Mouse (Mus musculus) forebrain, embryonic 14.5 days (tissue): ENCODE measurements around the gene Atpaf2. TPM values are rescaled to one million over a fixed set of nuclear protein-coding genes. Genes with fewer than 3 reads are reported as not detected.

ENCODE experiments used
- ATAC-seq: fragments of 200-750 bp; cut with Nextera tagmentation; 2 replicates; pipeline ENCODE4 v1.8.0; 2017; ENCODE audit warnings: mild to moderate bottlenecking, moderate library complexity
- DNase-seq: peaks from one replicate; pipeline ENCODE4 v3.0.0-alpha.2; 2015; ENCODE audit warnings: low spot score
- H3K27ac ChIP-seq: fragments of 300-500 bp; sonication (generic); 2 replicates; pipeline ENCODE4 v1.5.1; 2014; ENCODE audit warnings: low read depth, mild to moderate bottlenecking, control low read depth, low read length, moderate library complexity
- H3K27me3 ChIP-seq: fragments of 300-500 bp; sonication (generic); replicated peaks from 2 replicates; pipeline ENCODE4 v1.6.1; 2014; ENCODE audit warnings: low read length, control low read depth, mixed read lengths; ENCODE audit not compliant: control insufficient read depth, insufficient read depth
- H3K36me3 ChIP-seq: fragments of 300-500 bp; sonication (generic); 2 replicates; pipeline ENCODE4 v1.6.1; 2014; ENCODE audit warnings: low read length, control low read depth; ENCODE audit not compliant: control insufficient read depth, insufficient read depth
- H3K4me1 ChIP-seq: fragments of 300-500 bp; sonication (generic); 2 replicates; pipeline ENCODE4 v1.6.1; 2014; ENCODE audit warnings: antibody characterized with exemption, low read length, control low read depth; ENCODE audit not compliant: control insufficient read depth, insufficient read depth
- H3K4me2 ChIP-seq: fragments of 300-500 bp; sonication (generic); 2 replicates; pipeline ENCODE4 v1.6.1; 2014; ENCODE audit warnings: mild to moderate bottlenecking, control low read depth, low read length
- H3K4me3 ChIP-seq: fragments of 300-500 bp; sonication (generic); 2 replicates; pipeline ENCODE4 v1.5.1; 2014; ENCODE audit warnings: low read depth, low read length, control low read depth
- H3K9ac ChIP-seq: fragments of 300-500 bp; sonication (generic); 2 replicates; pipeline ENCODE4 v1.6.1; 2014; ENCODE audit warnings: mild to moderate bottlenecking, low read length, control low read depth, moderate library complexity
- H3K9me3 ChIP-seq: fragments of 300-500 bp; sonication (generic); replicated peaks from 2 replicates; pipeline ENCODE4 v1.6.1; 2016; ENCODE audit warnings: low read length, control low read depth, mixed read lengths; ENCODE audit not compliant: control insufficient read depth
- WGBS: fragments of 180-500 bp; shearing (Covaris S2); extraction: QIAGEN DNeasy Blood & Tissue Kit; methylation state at CpG from one replicate; pipeline ENCODE4 v1.1.7; 2014; 5-methylcytosine and 5-hydroxymethylcytosine counted together
- polyA plus RNA-seq: library from polyadenylated mRNA; unstranded; fragments of >200 nt; fragmentation: Nextera tagmentation; extraction: Ambion mirVana; gene quantifications from 2 replicates; pipeline ENCODE4 v1.2.1, GENCODE M21; 2014

Atpaf2 gene
- polyA plus RNA-seq, 1 experiment from 2014 or later = 40.3 TPM

GRCm38 (mm10) chr11:60436618-60437017 lies 18.4 kb upstream of the Atpaf2 start:
- 90% methylated on average over 3 of the region's 3 CpGs for WGBS
- H3K9me3 ChIP-seq = no peaks in the 10 kb centered on the region
- H3K9ac ChIP-seq = no peak overlapping the region
- no peak overlapping the region for H3K4me2 ChIP-seq
- no peaks in the 10 kb centered on the region for H3K4me1 ChIP-seq
- no peak overlapping the region for H3K4me3 ChIP-seq
- no peak overlapping the region for H3K27ac ChIP-seq
- H3K27me3 ChIP-seq = no peaks in the 10 kb centered on the region
- ATAC-seq (no peak), DNase-seq (no peak)
- peaks cover 69% of the 10 kb centered on the region for H3K36me3 ChIP-seq

GRCm38 (mm10) chr11:60435133-60435532 lies 16.9 kb upstream of the Atpaf2 start:
- ATAC-seq = no peak

GRCm38 (mm10) chr11:60433501-60433900 lies 15.2 kb upstream of the Atpaf2 start:
- H3K36me3 ChIP-seq = peaks cover 56% of the 10 kb centered on the region
- H3K9me3 ChIP-seq = no peaks in the 10 kb centered on the region
- no peak overlapping the region for H3K27ac ChIP-seq
- ATAC-seq = no peak
- H3K4me3 ChIP-seq = no peak overlapping the region
- no peak overlapping the region for H3K9ac ChIP-seq
- DNase-seq = no peak
- H3K27me3 ChIP-seq = no peaks in the 10 kb centered on the region
- no peak overlapping the region for H3K4me2 ChIP-seq
- no peaks in the 10 kb centered on the region for H3K4me1 ChIP-seq

More at GRCm38 (mm10) chr11:60435133-60435532, 16.9 kb upstream of the Atpaf2 start:
- Histone ChIP-seq H3K9me3 (no peaks in the 10 kb centered on the region), H3K27me3 (no peaks in the 10 kb centered on the region), H3K36me3 (peaks cover 55% of the 10 kb centered on the region), H3K27ac (no peak overlapping the region), H3K4me3 (no peak overlapping the region), H3K4me1 (no peaks in the 10 kb centered on the region), H3K9ac (no peak overlapping the region), H3K4me2 (no peak overlapping the region)
- 100% methylated on average over 1 of the region's 1 CpGs for WGBS
- DNase-seq = no peak

GRCm38 (mm10) chr11:60427628-60428027 lies 9.4 kb upstream of the Atpaf2 start:
- no peaks in the 10 kb centered on the region for H3K9me3 ChIP-seq
- H3K9ac ChIP-seq = no peak overlapping the region
- ATAC-seq (no peak), DNase-seq (no peak)
- H3K4me2 ChIP-seq = no peak overlapping the region
- peaks cover 40% of the 10 kb centered on the region for H3K36me3 ChIP-seq
- H3K4me1 ChIP-seq = no peaks in the 10 kb centered on the region
- H3K27me3 ChIP-seq = no peaks in the 10 kb centered on the region
- WGBS = 96% methylated on average over 3 of the region's 3 CpGs
- H3K4me3 ChIP-seq = no peak overlapping the region
- H3K27ac ChIP-seq = no peak overlapping the region

- DNase-seq (no peak), ATAC-seq (no peak)
- Histone ChIP-seq H3K27me3 (no peaks in the 10 kb centered on the region), H3K4me3 (no peak overlapping the region), H3K9ac (no peak overlapping the region), H3K4me1 (no peaks in the 10 kb centered on the region), H3K36me3 (peaks cover 32% of the 10 kb centered on the region), H3K4me2 (no peak overlapping the region), H3K27ac (no peak overlapping the region), H3K9me3 (no peaks in the 10 kb centered on the region)
- 81% methylated on average over 1 of the region's 1 CpGs for WGBS
These were observed 8.2 kb upstream of the Atpaf2 start for GRCm38 (mm10) chr11:60426417-60426816.

- no peak overlapping the region for H3K4me3 ChIP-seq
- no peaks in the 10 kb centered on the region for H3K9me3 ChIP-seq
- no peak overlapping the region for H3K9ac ChIP-seq
- H3K36me3 ChIP-seq = peaks cover 24% of the 10 kb centered on the region
- 63% methylated on average over 1 of the region's 1 CpGs for WGBS
- no peak overlapping the region for H3K4me2 ChIP-seq
- no peaks in the 10 kb centered on the region for H3K27me3 ChIP-seq
- peaks cover 10% of the 10 kb centered on the region for H3K4me1 ChIP-seq
- DNase-seq = no peak
- no peak overlapping the region for H3K27ac ChIP-seq
- no peak for ATAC-seq
These were observed 4.7 kb upstream of the Atpaf2 start for GRCm38 (mm10) chr11:60423006-60423405.

GRCm38 (mm10) chr11:60422046-60422668 lies 3.9 kb upstream of the Atpaf2 start:
- DNase-seq (peak; percentile 31), ATAC-seq (no peak)
- H3K4me2 ChIP-seq = no peak overlapping the region
- peaks cover 11% of the 10 kb centered on the region for H3K4me1 ChIP-seq
- 67% methylated on average over 5 of the region's 6 CpGs for WGBS
- H3K36me3 ChIP-seq = peaks cover 17% of the 10 kb centered on the region
- H3K9ac ChIP-seq = no peak overlapping the region
- H3K27me3 ChIP-seq = no peaks in the 10 kb centered on the region
- H3K9me3 ChIP-seq = no peaks in the 10 kb centered on the region
- no peak overlapping the region for H3K27ac ChIP-seq
- H3K4me3 ChIP-seq = no peak overlapping the region

- ATAC-seq = no peak
- Histone ChIP-seq H3K36me3 (no peaks in the 10 kb centered on the region), H3K9me3 (no peaks in the 10 kb centered on the region), H3K9ac (peak overlapping the region; percentile 92), H3K4me3 (peak overlapping the region; percentile 78), H3K27me3 (no peaks in the 10 kb centered on the region), H3K4me2 (peak overlapping the region; percentile 73), H3K27ac (no peak overlapping the region), H3K4me1 (peaks cover 19% of the 10 kb centered on the region)
- no peak for DNase-seq
- 28% methylated on average over 6 of the region's 6 CpGs for WGBS
These were observed 181 bp upstream of the Atpaf2 start for GRCm38 (mm10) chr11:60418473-60418803.

- Histone ChIP-seq H3K4me1 (peaks cover 19% of the 10 kb centered on the region), H3K27ac (peak within 1 kb of the TSS; percentile 81), H3K9ac (peak within 1 kb of the TSS; percentile 92), H3K27me3 (no peaks in the 10 kb centered on the region), H3K9me3 (no peaks in the 10 kb centered on the region), H3K4me2 (peak within 1 kb of the TSS; percentile 79), H3K4me3 (peak within 1 kb of the TSS; percentile 78), H3K36me3 (no peaks in the 10 kb centered on the region)
- ATAC-seq (peak; percentile 99), DNase-seq (peak; percentile 99)
- under 1% methylated on average over 56 of the region's 81 CpGs for WGBS
These were observed 1.1 kb downstream of the Atpaf2 start, which contains the start of gene Gid4 for GRCm38 (mm10) chr11:60416963-60417716. Gene Gid4 (plus strand): TSS chr11:60417145.
